Mouse (Mus musculus) thymus, postnatal 25 days (tissue): ENCODE data around the gene Sapcd1.
"Not testable (repeated sequence)": the region's sequence is repeated elsewhere in the genome, so short reads cannot be mapped to it uniquely, and the experiment has no call there.

ENCODE experiments used
- DNase-seq: peaks from one replicate; pipeline ENCODE4 v3.0.0; 2022

Gene Sapcd1

DNA sequence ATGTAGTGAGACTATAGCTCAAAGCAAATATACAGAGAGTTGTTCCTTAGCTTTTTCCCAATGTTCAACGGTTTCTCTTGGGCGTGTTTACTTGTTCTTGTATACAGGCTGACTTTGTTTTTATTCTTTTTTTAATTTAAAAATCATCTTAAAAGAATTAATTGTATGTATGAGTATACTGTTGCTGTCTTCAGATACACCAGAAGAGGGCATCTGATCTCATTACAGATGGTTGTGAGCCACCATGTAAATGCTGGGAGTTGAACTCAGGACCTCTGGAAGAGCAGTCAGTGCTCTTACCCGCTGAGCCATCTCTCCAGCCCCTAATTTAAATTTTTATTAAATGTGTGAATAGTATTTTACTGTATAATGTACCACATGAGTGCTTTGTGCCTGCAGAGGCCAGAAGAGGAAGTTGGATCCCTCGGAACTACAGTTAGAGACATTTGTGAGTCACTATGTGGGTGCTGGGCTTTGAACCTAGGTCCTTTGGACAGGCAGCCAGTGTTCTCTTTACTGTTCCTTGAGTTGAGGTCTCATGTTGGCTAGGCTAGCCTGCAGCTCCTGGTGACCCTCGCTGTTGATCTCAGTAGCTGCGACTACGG is 20.3 kb downstream of the Sapcd1 start:
- no peak for DNase-seq

DNA sequence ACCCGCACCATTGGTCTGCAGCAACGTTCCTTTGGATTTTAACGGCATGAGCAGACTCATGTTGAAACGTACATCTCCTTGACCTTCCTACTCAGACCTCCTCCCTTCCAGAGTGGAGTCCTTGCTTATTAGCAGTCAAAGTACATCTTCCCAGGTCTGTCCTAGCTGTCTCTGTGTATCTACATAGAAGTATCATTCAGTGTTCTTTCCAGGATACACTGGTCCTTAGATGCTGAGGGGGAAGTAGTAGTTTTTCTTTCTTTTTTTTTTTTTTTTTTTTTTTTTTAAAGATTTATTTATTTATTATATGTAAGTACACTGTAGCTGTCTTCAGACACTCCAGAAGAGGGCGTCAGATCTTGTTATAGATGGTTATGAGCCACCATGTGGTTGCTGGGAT is 21.9 kb downstream of the Sapcd1 start:
- not testable (repeated sequence) for DNase-seq

DNA sequence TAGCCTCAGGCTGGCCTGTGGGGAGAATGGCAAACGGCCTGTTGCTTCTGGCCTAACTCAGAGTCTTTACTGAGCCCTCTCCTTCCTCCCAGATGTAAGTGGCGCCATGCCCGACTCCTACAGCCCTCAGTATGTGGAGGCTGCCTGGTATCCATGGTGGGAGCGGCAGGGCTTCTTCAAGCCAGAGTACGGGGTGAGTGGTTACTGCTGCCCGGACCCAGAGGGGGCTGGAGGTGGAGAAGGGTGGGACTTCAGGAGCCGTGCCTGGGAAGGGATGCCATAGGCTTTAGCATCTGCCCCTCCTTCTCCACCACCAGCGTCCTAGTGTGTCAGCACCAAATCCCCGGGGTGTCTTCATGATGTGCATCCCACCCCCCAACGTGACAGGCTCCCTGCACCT is 22.7 kb downstream of the Sapcd1 start:
- no peak for DNase-seq

DNA sequence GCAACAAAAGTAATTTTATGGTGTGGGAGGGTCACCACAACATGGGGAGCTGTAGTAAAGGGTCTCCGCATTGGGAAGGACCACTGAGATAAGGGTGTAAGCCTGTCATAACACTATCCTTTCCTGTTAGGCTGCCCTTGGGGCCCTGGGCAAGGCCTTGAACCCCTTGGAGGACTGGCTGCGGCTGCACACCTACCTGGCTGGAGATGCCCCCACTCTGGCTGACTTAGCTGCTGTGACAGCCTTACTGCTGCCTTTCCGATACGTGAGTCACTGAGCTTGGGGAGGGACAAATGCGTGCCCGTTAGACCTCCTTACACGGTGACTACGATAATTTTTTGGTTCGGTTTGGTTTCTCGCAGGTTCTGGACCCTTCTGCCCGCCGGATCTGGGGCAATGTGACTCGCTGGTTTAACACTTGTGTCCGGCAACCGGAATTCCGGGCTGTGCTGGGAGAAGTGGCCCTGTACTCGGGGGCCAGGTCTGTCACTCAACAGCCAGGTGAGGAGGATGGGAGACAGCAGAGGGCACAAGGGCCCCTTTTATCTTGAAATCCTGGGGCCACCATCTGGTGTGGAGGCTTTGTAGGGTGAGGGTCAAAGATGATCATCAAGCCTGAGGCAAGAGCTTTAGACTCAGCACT is 23.6 kb downstream of the Sapcd1 start:
- DNase-seq = no peak

- no peak for DNase-seq
Measured at GRCm38 (mm10) chr17:35003022-35003838, 24.6 kb downstream of the Sapcd1 start.

DNA sequence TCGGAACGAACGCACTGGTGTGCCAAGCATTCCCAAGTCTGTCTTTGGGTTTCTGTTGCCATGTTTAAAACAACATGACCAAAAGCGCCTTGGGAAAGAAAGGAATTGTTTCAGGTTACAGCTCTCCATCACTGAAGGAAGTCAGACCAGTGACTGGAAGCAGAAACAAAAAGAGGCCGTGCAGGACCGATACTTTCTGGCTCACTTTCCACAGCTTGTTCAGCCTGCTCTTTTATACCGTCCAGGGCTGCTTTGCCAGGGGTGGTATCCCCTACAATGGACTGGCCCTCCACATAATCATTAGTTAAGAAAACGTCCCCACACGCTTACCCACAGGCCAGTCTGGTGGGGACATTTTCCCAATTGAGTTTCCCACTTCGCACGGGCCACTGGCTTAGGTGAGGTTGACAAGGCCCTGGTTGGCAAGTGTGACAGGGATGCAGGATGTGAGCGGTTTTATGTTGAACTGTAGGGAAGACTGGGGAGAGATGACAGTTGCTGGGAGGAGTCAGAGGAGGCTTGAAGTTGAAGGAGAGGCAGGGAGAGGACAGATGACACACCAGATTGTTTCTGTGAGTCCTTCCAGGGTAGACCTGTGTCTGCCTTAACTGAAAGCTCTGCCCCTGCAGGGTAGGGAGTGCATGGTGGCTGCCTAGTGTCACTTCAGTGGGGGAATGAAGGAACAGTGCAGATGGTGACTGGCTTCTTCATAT is 25.5 kb downstream of the Sapcd1 start:
- DNase-seq = peak; percentile 26

DNA sequence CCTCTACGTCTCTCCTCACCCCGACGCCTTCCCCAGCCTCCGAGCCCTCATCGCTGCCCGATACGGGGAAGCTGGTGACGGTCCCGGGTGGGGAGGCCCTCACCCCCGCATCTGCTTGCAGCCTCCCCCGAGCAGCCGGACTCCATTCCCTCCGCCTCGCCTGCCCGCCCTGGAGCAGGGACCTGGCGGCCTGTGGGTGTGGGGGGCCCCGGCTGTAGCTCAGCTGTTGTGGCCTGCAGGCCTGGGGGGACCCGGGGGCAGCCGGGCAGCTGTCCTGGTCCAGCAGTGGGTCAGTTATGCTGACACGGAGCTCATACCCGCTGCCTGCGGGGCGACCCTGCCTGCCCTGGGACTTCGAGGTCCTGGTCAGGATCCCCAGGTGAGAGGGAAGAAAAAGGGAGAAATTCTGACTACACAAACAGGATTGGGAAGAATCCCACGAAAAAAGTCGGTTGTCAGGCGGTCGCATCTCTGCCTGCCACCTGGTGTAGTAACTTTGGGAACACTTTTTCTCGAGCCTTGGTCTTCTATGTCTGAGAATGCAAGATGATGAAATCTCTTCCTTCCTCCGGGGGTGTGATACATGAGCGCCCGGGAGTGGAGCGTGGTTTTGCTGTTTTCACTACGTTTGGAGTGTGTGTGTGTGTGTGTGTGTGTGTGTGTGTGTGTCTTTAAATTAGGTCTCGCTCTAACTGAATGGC is 26.2 kb downstream of the Sapcd1 start:
- DNase-seq = peak; percentile 35

GRCm38 (mm10) chr17:35000717-35001451 is 26.9 kb downstream of the Sapcd1 start, which contains the start of gene Vars:
TSS of gene Vars (plus strand) at chr17:35000987.
- peak; percentile 86 for DNase-seq

DNA sequence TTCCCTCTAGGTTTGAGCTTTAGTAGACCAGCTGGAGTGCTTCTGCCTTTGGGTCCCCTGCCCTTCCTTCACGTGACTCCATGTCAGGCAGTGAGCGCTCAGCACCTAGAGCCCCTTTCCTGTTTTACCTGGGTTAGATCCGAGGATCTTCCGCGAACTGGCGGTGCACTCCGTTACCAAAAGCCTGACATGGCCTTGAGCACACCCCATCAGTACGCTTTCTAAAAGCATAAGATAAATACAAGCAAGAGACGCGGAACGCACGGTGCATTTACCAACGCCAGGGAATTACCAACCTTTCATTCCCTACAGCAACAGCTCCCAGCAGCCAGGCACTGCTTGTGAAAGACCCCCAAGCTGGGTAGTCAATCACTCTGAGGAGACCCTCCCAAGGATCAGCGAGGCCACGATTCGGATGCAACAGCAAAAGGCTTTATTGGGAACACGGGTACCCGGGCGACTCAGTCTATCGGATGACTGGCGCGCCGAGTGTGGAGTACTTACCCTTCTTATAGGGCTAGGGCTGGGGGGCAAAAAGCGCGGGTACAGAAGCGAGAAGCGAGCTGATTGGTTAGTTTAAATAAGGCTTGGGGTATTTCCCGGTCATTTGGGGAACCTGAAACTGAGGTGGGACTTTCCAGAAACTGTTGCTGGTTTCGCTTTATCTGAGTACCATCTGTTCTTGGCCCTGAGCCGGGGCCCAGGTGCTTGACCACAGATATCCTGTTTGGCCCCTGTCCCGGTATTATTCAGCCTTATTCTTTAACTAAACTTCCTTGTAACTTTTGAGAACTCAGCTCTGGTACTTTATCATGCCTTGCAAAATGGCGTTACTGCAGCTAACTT is 27.7 kb downstream of the Sapcd1 start:
- peak; percentile 41 for DNase-seq

- DNase-seq = no peak
Measured at GRCm38 (mm10) chr17:34998526-34999430, 29.0 kb downstream of the Sapcd1 start.

DNA sequence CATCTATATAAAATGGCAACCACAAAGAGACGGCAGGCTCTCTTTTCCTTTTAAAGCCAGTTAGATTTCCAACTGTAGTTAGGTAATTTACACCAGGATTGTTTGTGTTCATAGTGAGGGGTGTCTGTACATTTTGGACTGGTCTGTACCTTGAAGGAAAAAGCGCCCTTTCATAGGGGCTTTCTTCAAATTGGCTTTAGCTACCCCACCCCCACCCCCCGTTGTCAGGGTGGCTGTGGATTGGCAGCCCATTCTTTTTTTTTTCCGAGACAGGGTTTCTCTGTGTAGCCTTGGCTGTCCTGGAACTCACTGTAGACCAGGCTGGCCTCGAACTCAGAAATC is 30.7 kb downstream of the Sapcd1 start:
- no peak for DNase-seq

GRCm38 (mm10) chr17:34996411-34997141 is 31.2 kb downstream of the Sapcd1 start:
- DNase-seq = no peak

DNA sequence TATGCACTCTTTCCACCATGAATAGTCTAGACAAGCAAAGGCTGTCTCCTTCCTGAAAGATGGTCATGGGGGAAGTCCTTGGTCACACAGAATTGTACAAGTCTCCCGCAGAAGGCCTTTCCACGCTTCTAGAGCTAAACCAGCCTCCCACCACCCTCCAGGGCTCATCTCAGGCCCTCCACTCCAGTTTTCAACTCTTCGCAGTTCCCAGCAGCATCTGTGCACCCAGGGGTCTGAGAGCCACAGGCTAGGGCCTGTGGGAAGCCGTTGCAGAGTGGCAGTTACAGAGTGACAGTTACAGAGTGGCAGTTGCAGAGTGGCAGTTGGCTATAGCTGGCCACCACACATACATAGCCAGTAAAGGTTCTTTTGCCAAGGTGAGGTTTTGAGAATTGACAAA is 31.9 kb downstream of the Sapcd1 start:
- not testable (repeated sequence) for DNase-seq

DNA sequence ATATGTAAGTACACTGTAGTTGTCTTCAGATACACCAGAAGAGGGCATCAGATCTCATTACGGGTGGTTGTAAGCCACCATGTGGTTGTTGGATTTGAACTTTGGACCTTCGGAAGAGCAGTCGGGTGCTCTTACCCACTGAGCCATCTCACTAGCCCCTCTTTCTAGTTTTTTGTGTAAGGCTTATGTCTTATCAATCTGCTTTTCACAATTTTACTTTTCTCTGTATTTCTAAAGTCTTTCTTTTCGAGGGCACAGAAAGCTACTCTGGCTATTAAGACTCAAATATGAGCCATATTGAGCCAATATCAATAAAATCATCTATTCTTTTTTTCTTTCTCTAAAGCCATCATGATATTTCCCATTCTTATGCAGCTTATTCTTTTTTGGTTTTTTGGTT is 32.6 kb downstream of the Sapcd1 start:
- not testable (repeated sequence) for DNase-seq

- DNase-seq = no peak
Measured at GRCm38 (mm10) chr17:34994751-34995150, 33.1 kb downstream of the Sapcd1 start.

DNA sequence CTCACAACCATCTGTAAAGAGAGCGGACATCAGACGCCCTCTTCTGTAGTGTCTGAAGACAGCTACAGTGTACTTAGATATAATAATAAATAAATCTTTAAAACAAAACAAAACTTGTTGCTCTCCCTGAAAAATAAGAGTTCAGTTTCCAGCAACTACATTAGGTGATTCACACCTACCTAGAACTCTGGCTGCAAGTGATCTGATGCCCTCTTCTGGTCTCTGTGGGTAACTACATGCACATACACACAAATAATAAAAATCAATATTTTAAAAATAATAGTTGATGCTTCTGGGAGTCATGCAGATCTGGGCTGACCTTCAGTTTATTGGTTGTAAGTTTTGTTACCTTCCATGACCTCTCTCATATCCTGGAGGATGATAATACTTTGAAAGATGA is 43.6 kb downstream of the Sapcd1 start:
- no peak for DNase-seq

GRCm38 (mm10) chr17:34982328-34982727 is 45.5 kb downstream of the Sapcd1 start:
- DNase-seq = no peak

GRCm38 (mm10) chr17:34981690-34982180 is 46.1 kb downstream of the Sapcd1 start, which contains the start of gene Lsm2:
TSS of gene Lsm2 (plus strand) at chr17:34981862.
- DNase-seq = peak; percentile 93

DNA sequence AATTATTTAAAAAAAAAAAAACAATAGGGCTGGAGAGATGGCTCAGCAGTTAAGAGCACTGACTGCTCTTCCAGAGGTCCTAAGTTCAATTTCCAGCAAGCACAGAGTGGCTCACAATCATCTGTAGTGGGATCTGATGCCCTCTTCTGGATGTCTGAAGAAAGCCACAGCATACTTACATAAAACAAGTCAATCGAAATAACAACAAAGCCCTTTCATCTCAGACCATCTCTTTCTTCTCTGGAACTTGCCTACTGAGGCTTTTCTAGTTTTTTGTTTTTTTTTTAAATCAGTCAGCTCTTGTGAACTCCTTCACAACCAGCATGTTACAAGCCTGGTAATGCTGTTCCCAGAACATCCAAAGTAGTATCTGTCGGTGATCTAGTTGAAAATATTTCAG is 47.2 kb downstream of the Sapcd1 start:
- peak; percentile 43 for DNase-seq
